Mouse (Mus musculus): ENCODE measurements at regions not wholly inside any gene's neighbourhood (a gene's known extent, or its start where the extent isn't known, plus 50 kb on each side); places are given as distances from the start of the nearest gene placed in this dataset.

GRCm38 (mm10) chr16:50092318-50092717 lies 292.0 kb downstream of the Cd47 start:
- DNase-seq (ENCODE audit: low read depth, low spot score) = no peak

- DNase-seq (ENCODE audit: low read depth, low spot score) = no peak
These were observed 292.4 kb downstream of the Cd47 start for GRCm38 (mm10) chr16:50092780-50093179.

- no peak for DNase-seq (ENCODE audit: low read depth, low spot score)
These were observed 295.7 kb downstream of the Cd47 start for GRCm38 (mm10) chr16:50095858-50096551.

GRCm38 (mm10) chr16:50096563-50096962 lies 296.2 kb downstream of the Cd47 start:
- no peak for DNase-seq (ENCODE audit: low read depth, low spot score)

- no peak for DNase-seq (ENCODE audit: low read depth, low spot score)
These were observed 303.0 kb downstream of the Cd47 start for GRCm38 (mm10) chr16:50103340-50103739.

GRCm38 (mm10) chr16:50118150-50118549 lies 314.0 kb downstream of the Bbx start:
- no peak for DNase-seq (ENCODE audit: low read depth, low spot score)

GRCm38 (mm10) chr16:50122460-50122859 lies 309.7 kb downstream of the Bbx start:
- DNase-seq (ENCODE audit: low read depth, low spot score) = no peak

GRCm38 (mm10) chr16:50124646-50125045 lies 307.5 kb downstream of the Bbx start:
- no peak for DNase-seq (ENCODE audit: low read depth, low spot score)

- DNase-seq (ENCODE audit: low read depth, low spot score) = no peak
These were observed 306.6 kb downstream of the Bbx start for GRCm38 (mm10) chr16:50125564-50125963.

GRCm38 (mm10) chr16:50131406-50131805 lies 300.8 kb downstream of the Bbx start:
- DNase-seq (ENCODE audit: low read depth, low spot score) = no peak
